Mouse (Mus musculus) testis, postnatal 10 days (tissue): ENCODE measurements around the gene Socs4.

Source experiments
- DNase-seq: peaks from one replicate; pipeline ENCODE4 v3.0.0; 2021; ENCODE audit warnings: low spot score

Gene Socs4

GRCm38 (mm10) chr14:47341811-47342291 lies 65.1 kb downstream of the Socs4 start:
- no peak for DNase-seq
